Mouse (Mus musculus) cerebellum, adult 9-10 months (tissue): ENCODE results near the gene Cped1.
"Not testable (repeated sequence)": the region's sequence is repeated elsewhere in the genome, so short reads cannot be mapped to it uniquely, and the experiment has no call there.

ENCODE experiments used
- DNase-seq: peaks from one replicate; pipeline ENCODE4 v3.0.0; 2022

Gene Cped1

DNA sequence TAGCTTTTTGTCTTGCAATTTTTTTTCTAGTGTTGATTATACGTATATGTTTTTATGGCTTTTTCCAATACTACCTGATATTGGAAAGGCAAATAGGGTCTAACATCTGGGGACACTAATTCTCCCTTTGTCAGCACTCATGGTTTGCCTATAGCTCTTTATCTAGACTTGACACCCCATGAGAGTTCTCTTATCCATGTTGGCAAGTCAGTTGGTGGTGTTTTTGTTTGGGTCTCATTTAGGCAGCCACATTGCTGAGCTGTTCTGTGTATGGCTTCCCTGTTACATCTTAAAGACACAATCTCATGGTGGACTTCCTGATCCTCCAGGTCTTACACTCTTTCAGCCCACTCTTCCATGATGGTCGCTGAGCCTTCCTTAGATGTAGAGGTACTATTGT, 42.1 kb downstream of the Cped1 start:
- DNase-seq, result no peak

DNA sequence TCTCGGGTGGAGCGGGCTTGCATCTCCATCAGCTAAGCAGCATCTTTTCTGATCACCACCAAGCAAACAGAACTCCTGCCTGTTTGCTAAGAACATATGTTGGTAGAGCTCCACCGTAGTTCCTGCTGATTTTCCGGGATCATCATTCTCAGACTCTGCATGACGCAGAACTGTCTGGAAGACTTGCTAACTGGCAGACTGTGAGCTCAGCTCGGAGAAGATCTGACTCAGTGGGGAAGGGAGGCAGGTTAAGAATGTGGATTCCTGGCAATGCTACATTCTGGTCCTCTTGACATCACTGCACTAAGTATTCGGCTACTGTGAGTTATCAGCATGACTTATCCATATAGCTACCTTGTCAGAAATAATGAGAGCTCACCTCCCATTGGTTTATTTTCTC, 44.7 kb downstream of the Cped1 start:
- DNase-seq, result peak; percentile 13

- DNase-seq, result no peak
These were observed 47.5 kb downstream of the Cped1 start for GRCm38 (mm10) chr6:22033188-22033587.

DNA sequence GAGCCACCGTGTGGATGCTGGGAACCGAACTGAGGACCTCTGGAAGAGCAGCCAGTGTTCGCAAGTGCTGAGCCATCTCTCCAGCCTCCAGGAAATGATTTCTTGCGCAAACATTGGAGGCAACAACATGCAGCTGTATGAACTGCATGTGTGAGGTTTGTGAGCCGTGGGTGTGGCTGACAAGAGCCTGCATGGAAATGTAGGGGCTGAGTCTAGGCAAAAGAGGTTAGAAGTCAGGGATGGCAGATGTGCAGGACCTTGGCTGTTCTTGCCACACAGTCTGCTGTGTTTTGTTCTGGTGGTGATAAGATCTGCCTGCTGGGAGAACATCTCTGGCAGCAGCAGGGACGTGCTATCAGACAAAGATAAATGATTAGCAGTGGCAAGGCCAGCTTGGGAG, 49.7 kb downstream of the Cped1 start:
- no peak for DNase-seq

GRCm38 (mm10) chr6:22035895-22036294, 50.2 kb downstream of the Cped1 start:
- DNase-seq, result no peak

- no peak for DNase-seq
These were observed 50.7 kb downstream of the Cped1 start for GRCm38 (mm10) chr6:22036396-22036795.

DNA sequence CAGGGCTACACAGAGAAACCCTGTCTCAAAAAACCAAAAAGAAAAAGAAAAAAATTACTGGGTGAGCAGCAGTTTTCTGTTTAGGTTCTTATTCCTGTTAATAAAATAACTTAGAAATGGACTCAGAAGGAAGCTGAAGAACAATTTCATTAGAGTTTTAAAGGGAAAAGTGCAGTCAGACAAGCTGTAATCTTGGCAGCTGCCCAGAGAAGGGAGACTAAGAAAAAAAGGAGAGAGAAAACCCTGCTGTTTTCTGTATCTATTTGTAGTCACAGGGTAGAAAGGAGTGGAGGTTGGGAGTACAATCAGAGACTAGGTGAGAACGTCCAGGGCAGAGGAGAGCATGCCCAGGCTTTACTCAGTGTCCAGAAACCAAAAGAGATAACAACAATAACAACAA, 51.2 kb downstream of the Cped1 start:
- DNase-seq, result no peak

- DNase-seq, result no peak
These were observed 51.8 kb downstream of the Cped1 start for GRCm38 (mm10) chr6:22037441-22038050.

GRCm38 (mm10) chr6:22039666-22040065, 54.0 kb downstream of the Cped1 start:
- DNase-seq, result not testable (repeated sequence)

- no peak for DNase-seq
These were observed 59.3 kb downstream of the Cped1 start for GRCm38 (mm10) chr6:22044880-22045605.

- DNase-seq, result no peak
These were observed 61.4 kb downstream of the Cped1 start for GRCm38 (mm10) chr6:22047101-22047500.

- DNase-seq, result no peak
These were observed 63.4 kb downstream of the Cped1 start for GRCm38 (mm10) chr6:22049093-22049492.

GRCm38 (mm10) chr6:22051526-22051925, 65.8 kb downstream of the Cped1 start:
- DNase-seq, result no peak

- DNase-seq, result no peak
These were observed 67.3 kb downstream of the Cped1 start for GRCm38 (mm10) chr6:22053014-22053413.

DNA sequence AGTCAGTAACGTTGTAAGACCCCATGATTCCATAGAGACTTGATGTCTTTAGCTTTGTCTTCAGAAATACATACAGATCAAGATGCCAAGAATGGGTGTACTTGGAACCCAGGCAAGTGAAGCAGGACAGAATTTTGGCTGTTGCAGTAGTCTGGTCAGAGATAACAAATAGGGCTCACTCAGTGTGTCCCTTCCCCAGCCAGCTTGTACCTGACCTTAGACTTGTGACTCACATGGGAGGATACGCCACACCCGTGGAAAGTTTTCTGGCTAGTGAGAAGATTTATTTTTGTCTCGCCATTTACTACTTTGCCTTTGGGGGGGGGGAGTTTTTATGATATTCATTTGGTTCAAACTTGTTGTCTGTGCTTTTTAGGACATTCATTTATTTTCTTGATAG, 78.6 kb downstream of the Cped1 start:
- no peak for DNase-seq

- DNase-seq, result no peak
These were observed 85.0 kb downstream of the Cped1 start for GRCm38 (mm10) chr6:22070603-22071322.

GRCm38 (mm10) chr6:22071323-22071840, 85.7 kb downstream of the Cped1 start:
- DNase-seq, result peak; percentile 24

DNA sequence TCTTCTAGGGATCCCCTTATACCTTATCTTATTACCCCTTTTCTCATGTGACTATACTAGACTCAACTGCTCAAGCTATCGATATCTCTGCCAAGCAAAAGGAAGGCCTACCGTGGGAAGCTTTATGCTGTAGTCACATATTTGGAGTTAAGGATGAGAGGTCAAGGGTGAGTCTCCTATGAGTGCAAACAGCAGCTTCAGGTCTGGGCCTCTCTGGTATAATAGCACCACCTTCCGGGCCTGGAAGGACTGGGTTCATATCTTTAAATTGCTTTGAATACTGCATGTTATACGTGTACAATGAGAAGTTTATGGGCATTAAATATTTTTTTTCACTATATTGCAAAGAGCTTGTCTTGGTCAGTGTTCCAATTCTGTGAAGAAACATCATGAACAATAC, 87.0 kb downstream of the Cped1 start:
- DNase-seq, result no peak

DNA sequence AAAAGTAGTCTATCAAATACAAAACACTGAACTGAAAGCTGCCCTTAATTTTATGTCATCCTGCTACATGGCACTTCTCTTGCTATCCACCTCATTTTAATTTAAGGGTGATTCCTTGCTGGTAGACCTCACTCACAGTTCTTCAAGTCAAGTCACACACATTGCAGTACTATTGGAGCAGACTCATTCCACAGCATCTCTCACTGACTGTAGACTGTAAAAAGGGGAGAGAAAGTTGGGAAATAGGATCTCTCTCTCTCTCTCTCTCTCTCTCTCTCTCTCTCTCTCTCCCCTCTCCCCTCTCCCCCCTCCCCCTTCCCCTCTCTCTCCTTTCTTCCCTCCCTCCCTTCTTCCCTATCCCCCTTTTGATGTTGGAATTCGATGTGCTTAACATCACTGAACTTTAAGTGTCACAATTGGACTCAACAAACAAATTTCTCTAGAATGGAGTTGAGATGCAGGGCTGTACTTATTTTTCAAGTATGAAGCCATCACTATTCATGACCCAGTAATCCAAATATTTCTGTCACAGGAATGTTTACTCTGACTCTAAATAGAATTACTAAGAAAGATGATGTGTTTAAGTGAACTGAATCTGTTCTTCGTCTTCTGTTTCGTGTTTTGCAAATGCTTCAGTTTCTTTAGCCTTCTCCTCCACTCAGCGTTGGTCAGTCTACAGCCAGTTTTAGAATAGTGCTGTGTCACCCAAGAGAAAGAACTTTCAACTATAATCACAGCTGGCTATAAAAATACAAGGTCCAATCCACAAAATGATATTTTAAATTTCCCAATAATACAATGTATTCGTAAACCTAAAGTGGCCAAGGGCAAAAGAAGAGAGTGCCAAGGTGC, 88.7 kb downstream of the Cped1 start:
- DNase-seq, result no peak

DNA sequence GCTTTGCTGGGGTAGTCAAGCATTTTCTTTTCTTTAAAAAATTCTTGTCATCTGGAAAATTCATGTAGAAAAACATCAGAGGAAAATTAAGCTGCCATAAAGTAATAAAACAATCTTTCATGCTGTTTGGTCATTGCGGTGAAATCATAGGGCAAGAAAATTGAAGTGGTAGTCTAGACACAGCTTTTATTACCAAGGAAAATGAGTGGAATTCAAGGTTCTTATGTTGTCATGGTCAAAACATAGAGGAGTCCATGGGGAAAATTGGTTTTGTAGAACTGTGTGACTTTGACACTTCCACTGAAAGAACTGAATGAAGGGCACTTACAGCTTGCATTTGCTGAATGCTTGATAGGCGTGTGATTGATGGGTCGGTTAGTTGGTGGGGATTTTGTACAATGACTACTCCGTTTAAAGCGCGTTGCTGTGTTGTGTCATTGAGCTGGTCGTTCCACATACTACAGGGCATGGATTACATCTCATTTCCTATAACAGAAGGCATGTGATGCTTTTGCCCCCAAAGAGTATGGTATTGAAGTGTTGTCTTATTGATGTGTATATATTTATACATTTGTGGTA, 93.1 kb downstream of the Cped1 start:
- DNase-seq, result no peak

DNA sequence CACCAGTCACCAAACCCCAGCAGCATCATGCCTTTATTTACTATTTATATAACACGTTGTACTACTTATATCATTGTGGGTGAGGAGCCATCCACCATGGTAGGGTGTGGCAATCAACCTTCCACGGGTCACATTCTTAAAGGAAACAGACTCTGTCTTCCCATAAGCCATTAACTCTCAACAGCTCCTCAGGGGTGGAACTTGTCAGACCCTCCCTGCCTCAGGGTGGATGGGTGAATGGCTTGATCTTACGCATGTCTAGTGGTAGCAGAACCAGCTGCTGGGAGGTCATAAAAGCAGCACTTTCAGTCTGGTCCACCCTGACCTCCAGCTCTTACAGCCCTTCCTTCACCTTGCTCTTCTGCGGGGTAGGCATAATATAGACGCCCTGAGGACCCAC, 100.3 kb downstream of the Cped1 start:
- no peak for DNase-seq

- DNase-seq, result no peak
These were observed 102.8 kb downstream of the Cped1 start for GRCm38 (mm10) chr6:22088346-22089064.
